Mouse (Mus musculus) layer of hippocampus, adult 2 months (tissue): ENCODE results near the gene Hacd3. TPM values are rescaled to one million over a fixed set of nuclear protein-coding genes. Genes with fewer than 3 reads are reported as not detected.

Experiments
- DNase-seq, 2 experiments: peaks; one replicate each; pipeline ENCODE4 v3.0.0; 2022; ENCODE audit warnings: low spot score in 2 of 2
- H3K27ac ChIP-seq: fragments of 200-600 bp; 2 replicates; pipeline ENCODE4 v1.8.1; 2022
- H3K4me3 ChIP-seq: fragments of 200-600 bp; 2 replicates; pipeline ENCODE4 v1.8.1; 2022; ENCODE audit warnings: mild to moderate bottlenecking
- CTCF ChIP-seq: fragments of 200-600 bp; conservative IDR thresholded peaks from 2 replicates; pipeline ENCODE4 v1.8.1; 2022; ENCODE audit warnings: antibody characterized with exemption, mild to moderate bottlenecking, moderate library complexity
- total RNA-seq, 2 experiments: library from RNA; stranded (reverse); gene quantifications; 2 replicates each; pipeline ENCODE4 v1.2.3; 2021

The Hacd3 gene
- total RNA-seq, 2 experiments from 2014 or later, result 149 to 156 TPM

- no peak for DNase-seq
- TF ChIP-seq CTCF, result no peak
- Histone ChIP-seq H3K4me3 (no peak overlapping the region), H3K27ac (no peak overlapping the region)
Measured at GRCm38 (mm10) chr9:65028313-65028712, 6.8 kb upstream of the Hacd3 start.

GRCm38 (mm10) chr9:65027241-65027640 lies 5.7 kb upstream of the Hacd3 start:
- no peak for DNase-seq
- no peak for TF ChIP-seq CTCF
- Histone ChIP-seq H3K4me3 (no peak overlapping the region), H3K27ac (no peak overlapping the region)

GRCm38 (mm10) chr9:65023447-65023846 lies 2.0 kb upstream of the Hacd3 start:
- no peak for TF ChIP-seq CTCF
- DNase-seq, result no peak
- Histone ChIP-seq H3K4me3 (no peak overlapping the region), H3K27ac (no peak overlapping the region)

GRCm38 (mm10) chr9:65022580-65023135 lies 1.2 kb upstream of the Hacd3 start:
- DNase-seq, result no peak
- TF ChIP-seq CTCF, result 0 out of 2 replicates have a peak, but pooled peaks have one; percentile 4
- peak overlapping the region; percentile 96; the same call in 1 of the 2 replicates for H3K27ac ChIP-seq
- no peak overlapping the region for H3K4me3 ChIP-seq

GRCm38 (mm10) chr9:65021887-65022579 lies 540 bp upstream of the Hacd3 start:
- TF ChIP-seq CTCF, result no peak
- Histone ChIP-seq H3K4me3 (peak overlapping the region; percentile 95), H3K27ac (peak overlapping the region; percentile 96)
- DNase-seq, result no peak

- TF ChIP-seq CTCF, result no peak
- Histone ChIP-seq H3K27ac (peak overlapping the region; percentile 96), H3K4me3 (peak overlapping the region; percentile 95)
- DNase-seq, result no peak
Measured at GRCm38 (mm10) chr9:65020128-65020527, 1.4 kb downstream of the Hacd3 start.

- no peak for DNase-seq
- Histone ChIP-seq H3K27ac (peak overlapping the region; percentile 96; the same call in 1 of the 2 replicates), H3K4me3 (peak overlapping the region; percentile 95)
- no peak for TF ChIP-seq CTCF
Measured at GRCm38 (mm10) chr9:65019146-65019545, 2.3 kb downstream of the Hacd3 start.

GRCm38 (mm10) chr9:65018588-65019121 lies 2.8 kb downstream of the Hacd3 start:
- H3K4me3 ChIP-seq, result peak overlapping the region; percentile 95
- no peak for DNase-seq
- H3K27ac ChIP-seq, result peak overlapping the region; percentile 96
- TF ChIP-seq CTCF, result no peak

GRCm38 (mm10) chr9:65017896-65018295 lies 3.6 kb downstream of the Hacd3 start:
- no peak for DNase-seq
- peak overlapping the region; percentile 95; the same call in 1 of the 2 replicates for H3K4me3 ChIP-seq
- peak overlapping the region; percentile 96 for H3K27ac ChIP-seq
- TF ChIP-seq CTCF, result no peak

GRCm38 (mm10) chr9:65016978-65017827 lies 4.3 kb downstream of the Hacd3 start:
- Histone ChIP-seq H3K27ac (peak overlapping the region; percentile 96), H3K4me3 (peak overlapping the region; percentile 17; the same call in 1 of the 2 replicates)
- no peak for TF ChIP-seq CTCF
- DNase-seq, result no peak

GRCm38 (mm10) chr9:65016241-65016977 lies 5.1 kb downstream of the Hacd3 start:
- no peak for TF ChIP-seq CTCF
- Histone ChIP-seq H3K4me3 (no peak overlapping the region; the same call in 1 of the 2 replicates), H3K27ac (peak overlapping the region; percentile 96)
- DNase-seq, result peak in 1 of 2 experiments; percentile 37
